Mouse (Mus musculus) E14TG2a.4 (cell line): ENCODE results near the gene Fam71b.

Experiments
- H3K27me3 ChIP-seq: 2 replicates; pipeline ENCODE4 v1.6.1; 2014; ENCODE audit warnings: low read length, control low read depth; ENCODE audit not compliant: insufficient read depth
- H3K36me3 ChIP-seq: 2 replicates; pipeline ENCODE4 v1.6.1; 2014; ENCODE audit warnings: low read length, control low read depth; ENCODE audit not compliant: insufficient read depth
- H3K4me1 ChIP-seq: replicated peaks from 2 replicates; pipeline ENCODE4 v1.6.1; 2014; ENCODE audit warnings: low read depth, low read length, control low read depth
- H3K4me3 ChIP-seq: replicated peaks from 2 replicates; pipeline ENCODE4 v1.5.1; 2014; ENCODE audit warnings: mild to moderate bottlenecking, low read length
- H3K9me3 ChIP-seq: 2 replicates; pipeline ENCODE4 v1.6.1; 2014; ENCODE audit warnings: low read length, control low read depth
- CTCF ChIP-seq: conservative IDR thresholded peaks from 2 replicates; pipeline ENCODE4 v1.5.1; 2014; ENCODE audit warnings: low read length
- NANOG ChIP-seq: IDR thresholded peaks from 2 replicates; pipeline ENCODE4 v1.6.1; 2014; ENCODE audit warnings: borderline replicate concordance, low read length, mixed read lengths
- POU5F1 ChIP-seq: IDR thresholded peaks from 2 replicates; pipeline ENCODE4 v1.6.1; 2014; ENCODE audit warnings: low read length, borderline replicate concordance

Gene Fam71b

GRCm38 (mm10) chr11:46396167-46396859, at the start of gene Fam71b:
Gene Fam71b, plus strand, starts transcription at chr11:46396559.
- no peaks in the 10 kb centered on the region for H3K36me3 ChIP-seq
- peaks cover 6% of the 10 kb centered on the region for H3K4me1 ChIP-seq
- no peaks in the 10 kb centered on the region for H3K9me3 ChIP-seq
- H3K4me3 ChIP-seq: no peak within 1 kb of the TSS
- H3K27me3 ChIP-seq: no peaks in the 10 kb centered on the region; the same call in 1 of the 2 replicates
- TF ChIP-seq CTCF (no peak), NANOG (no peak), POU5F1 (no peak)

DNA sequence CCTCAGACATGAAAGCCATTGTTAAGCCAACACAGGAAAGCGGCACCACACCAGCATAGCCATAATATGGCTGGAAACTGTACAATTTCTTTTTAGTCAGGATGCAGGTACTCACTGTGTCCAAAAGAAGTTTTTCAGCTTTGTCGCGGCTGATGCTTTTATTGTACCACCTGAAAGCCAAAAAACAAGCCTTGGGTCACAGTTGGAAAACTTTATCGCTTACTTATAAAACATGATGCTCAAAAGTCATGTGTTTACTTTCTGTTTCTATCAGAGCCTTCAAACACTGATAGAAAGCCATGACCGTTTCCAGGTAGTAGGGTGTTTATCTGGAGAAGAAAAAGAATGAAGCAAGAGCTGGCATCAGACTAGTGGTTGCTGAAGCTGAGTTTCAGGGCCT, 48.6 kb upstream of the Fam71b start:
- Histone ChIP-seq H3K27me3 (no peaks in the 10 kb centered on the region), H3K9me3 (no peaks in the 10 kb centered on the region), H3K4me3 (no peak overlapping the region), H3K36me3 (no peaks in the 10 kb centered on the region), H3K4me1 (no peaks in the 10 kb centered on the region)
- TF ChIP-seq CTCF (no peak), NANOG (no peak), POU5F1 (no peak)

GRCm38 (mm10) chr11:46348416-46348815, 47.9 kb upstream of the Fam71b start:
- Histone ChIP-seq H3K27me3 (no peaks in the 10 kb centered on the region), H3K9me3 (no peaks in the 10 kb centered on the region), H3K4me3 (no peak overlapping the region), H3K4me1 (no peaks in the 10 kb centered on the region), H3K36me3 (no peaks in the 10 kb centered on the region)
- no peak for TF ChIP-seq POU5F1
- TF ChIP-seq CTCF: no peak

- Histone ChIP-seq H3K27me3 (no peaks in the 10 kb centered on the region), H3K9me3 (no peaks in the 10 kb centered on the region), H3K4me1 (no peaks in the 10 kb centered on the region), H3K36me3 (no peaks in the 10 kb centered on the region), H3K4me3 (no peak overlapping the region)
- no peak for TF ChIP-seq POU5F1
- no peak for TF ChIP-seq NANOG
- TF ChIP-seq CTCF: no peak
Observed at GRCm38 (mm10) chr11:46349681-46350410, 46.5 kb upstream of the Fam71b start.

GRCm38 (mm10) chr11:46358369-46358768, 38.0 kb upstream of the Fam71b start:
- no peaks in the 10 kb centered on the region for H3K36me3 ChIP-seq
- H3K4me1 ChIP-seq: no peaks in the 10 kb centered on the region
- H3K4me3 ChIP-seq: no peak overlapping the region
- no peaks in the 10 kb centered on the region for H3K27me3 ChIP-seq
- TF ChIP-seq POU5F1: no peak
- no peak for TF ChIP-seq CTCF
- TF ChIP-seq NANOG: no peak
- H3K9me3 ChIP-seq: 0 out of 2 replicates have a peak, but pooled peaks cover 5% of the 10 kb centered on the region

DNA sequence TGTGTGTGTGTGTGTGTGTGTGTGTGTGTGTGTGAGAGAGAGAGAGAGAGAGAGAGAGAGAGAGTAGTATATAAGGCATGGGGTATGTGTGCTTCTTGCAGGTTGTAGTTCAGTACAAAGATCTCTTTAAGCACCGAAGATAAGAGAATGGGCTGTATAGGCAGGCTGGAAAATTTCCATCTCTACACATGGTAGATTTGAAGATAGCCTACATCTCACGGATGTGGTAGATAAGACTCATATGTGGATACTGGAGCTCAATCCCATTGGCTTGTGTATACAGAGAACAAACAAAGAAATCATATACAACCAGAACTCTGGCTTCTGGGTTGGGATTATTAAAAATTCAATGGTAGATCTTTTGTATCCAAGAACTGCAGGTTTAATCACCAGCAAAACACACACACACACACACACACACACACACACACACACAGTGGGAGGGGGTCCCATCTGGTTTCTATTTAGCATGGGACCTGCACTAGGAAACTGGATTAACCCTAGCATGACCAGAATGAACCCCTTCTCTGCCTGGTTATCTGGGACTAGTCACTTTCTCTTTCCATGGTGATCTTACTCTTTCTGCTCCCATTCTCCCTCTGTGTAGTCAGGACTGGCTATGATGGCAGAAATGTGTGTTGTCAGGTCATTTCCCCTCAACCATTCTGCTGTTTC, 35.2 kb upstream of the Fam71b start:
- H3K27me3 ChIP-seq: no peaks in the 10 kb centered on the region
- H3K4me3 ChIP-seq: no peak overlapping the region
- H3K4me1 ChIP-seq: no peaks in the 10 kb centered on the region
- TF ChIP-seq POU5F1 (no peak), CTCF (no peak), NANOG (no peak)
- no peaks in the 10 kb centered on the region for H3K36me3 ChIP-seq
- H3K9me3 ChIP-seq: 0 out of 2 replicates have a peak, but pooled peaks cover 5% of the 10 kb centered on the region

GRCm38 (mm10) chr11:46362061-46363022, 34.0 kb upstream of the Fam71b start:
- Histone ChIP-seq H3K9me3 (0 out of 2 replicates have a peak, but pooled peaks cover 5% of the 10 kb centered on the region), H3K36me3 (no peaks in the 10 kb centered on the region), H3K27me3 (no peaks in the 10 kb centered on the region), H3K4me3 (no peak overlapping the region), H3K4me1 (no peaks in the 10 kb centered on the region)
- TF ChIP-seq POU5F1: no peak
- TF ChIP-seq CTCF: no peak
- no peak for TF ChIP-seq NANOG

- H3K27me3 ChIP-seq: no peaks in the 10 kb centered on the region
- H3K4me3 ChIP-seq: no peak overlapping the region
- H3K9me3 ChIP-seq: no peaks in the 10 kb centered on the region
- TF ChIP-seq POU5F1 (no peak), NANOG (no peak), CTCF (no peak)
- no peaks in the 10 kb centered on the region for H3K4me1 ChIP-seq
- no peaks in the 10 kb centered on the region for H3K36me3 ChIP-seq
Observed at GRCm38 (mm10) chr11:46363864-46364263, 32.5 kb upstream of the Fam71b start.
